Mouse (Mus musculus) lung, postnatal 36 days (tissue): ENCODE measurements around the gene Ptgr1.

Experiments used
- DNase-seq: peaks from one replicate; pipeline ENCODE4 v3.0.0; 2022; ENCODE audit warnings: mixed read lengths

Ptgr1 gene

DNA sequence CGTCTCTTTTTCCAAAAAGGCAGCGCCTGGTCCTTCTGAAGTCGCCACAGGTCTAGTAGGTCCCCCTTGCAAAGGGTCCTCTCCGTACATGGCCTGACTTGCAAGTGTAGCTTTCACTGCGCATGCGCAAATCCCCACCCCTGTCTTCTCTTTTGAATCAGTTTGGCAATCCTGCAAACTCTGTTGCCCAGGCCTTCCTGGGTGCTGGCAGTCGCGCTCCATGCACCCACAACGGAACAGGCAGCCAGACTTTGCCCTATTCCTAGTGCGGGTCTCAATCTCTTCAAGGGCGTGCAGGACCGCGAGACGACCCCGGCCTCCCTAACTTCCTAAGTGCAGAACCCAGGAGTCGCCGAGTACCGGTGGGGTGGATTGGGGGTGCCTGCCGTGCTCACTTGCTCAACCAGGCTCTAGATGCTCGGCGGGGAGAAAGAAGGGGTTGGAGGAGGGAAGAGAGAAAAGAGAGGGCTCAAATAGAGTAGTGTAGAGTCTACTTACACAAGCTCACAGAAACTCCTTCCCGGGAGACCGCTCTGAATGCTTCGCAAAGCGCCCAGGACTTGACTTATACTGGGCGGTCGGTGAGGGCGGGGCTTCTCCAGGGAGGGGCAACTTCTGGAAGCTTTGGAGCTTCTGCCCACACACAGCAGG, at the start of gene Ptgr1:
Gene Ptgr1, minus strand, starts transcription at position 580 of the 651 bp plus-strand sequence.
- peak; percentile 93 for DNase-seq

DNA sequence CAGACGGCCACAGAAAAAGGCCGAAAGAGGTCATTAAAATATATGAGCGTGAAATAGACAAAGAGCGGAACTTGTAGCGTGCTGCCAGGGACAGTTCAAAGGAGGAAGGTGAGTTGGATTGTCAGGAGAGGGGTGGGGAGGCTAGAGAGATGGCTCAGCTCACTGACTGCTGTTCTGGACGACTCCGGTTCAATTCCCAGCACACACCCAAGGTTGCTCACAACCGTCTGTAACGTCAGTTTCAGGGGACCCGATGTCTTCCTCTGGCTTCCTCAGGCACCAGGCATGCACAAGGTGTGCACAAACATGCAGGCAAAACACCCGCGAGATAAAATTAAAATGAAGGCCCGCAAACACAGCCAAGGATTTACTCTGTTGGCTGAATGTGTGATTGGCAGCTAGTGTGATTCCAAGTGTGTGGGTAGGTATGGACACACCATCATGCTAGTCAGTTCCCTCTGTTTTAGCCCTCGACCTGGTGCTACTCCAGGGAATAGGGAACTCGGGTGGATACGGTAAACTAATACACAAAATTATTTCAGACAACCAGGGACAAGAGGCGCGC, 48.9 kb upstream of the Ptgr1 start:
- peak; percentile 9 for DNase-seq

- DNase-seq = peak; percentile 69
These were observed 48.2 kb upstream of the Ptgr1 start, which contains the start of gene Gng10 for GRCm38 (mm10) chr4:59034918-59035785. TSS of gene Gng10 (plus strand) at chr4:59035088.

DNA sequence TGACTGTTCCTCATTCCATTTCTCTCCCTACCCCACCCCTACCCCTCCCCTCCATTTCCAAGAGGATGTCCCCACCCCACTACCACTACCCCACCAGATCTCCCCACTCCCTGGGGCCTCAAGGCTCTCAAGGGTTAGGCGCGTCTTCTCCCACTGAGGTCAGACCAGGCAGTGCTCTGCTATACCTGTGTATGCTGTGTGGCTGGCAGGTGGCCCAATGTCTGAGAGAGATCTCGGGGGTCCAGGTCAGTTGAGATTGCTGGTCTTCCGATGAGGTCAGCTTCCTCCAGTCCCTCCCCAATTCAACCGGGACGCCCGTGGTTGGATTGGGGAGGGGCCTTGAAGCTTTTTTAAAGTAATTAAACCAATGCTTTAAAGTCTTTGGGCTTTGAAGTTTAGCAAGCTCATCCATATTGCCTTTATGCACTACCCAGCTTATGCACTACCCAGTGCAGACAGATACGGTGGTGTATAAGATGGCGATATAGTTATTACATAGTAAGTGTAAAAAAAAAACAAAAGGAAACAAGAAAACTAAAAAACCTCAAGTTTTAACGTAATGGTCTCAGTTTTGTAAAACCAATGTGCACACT, 47.5 kb upstream of the Ptgr1 start:
- DNase-seq = no peak

GRCm38 (mm10) chr4:59016922-59017321, 30.0 kb upstream of the Ptgr1 start:
- DNase-seq = no peak

DNA sequence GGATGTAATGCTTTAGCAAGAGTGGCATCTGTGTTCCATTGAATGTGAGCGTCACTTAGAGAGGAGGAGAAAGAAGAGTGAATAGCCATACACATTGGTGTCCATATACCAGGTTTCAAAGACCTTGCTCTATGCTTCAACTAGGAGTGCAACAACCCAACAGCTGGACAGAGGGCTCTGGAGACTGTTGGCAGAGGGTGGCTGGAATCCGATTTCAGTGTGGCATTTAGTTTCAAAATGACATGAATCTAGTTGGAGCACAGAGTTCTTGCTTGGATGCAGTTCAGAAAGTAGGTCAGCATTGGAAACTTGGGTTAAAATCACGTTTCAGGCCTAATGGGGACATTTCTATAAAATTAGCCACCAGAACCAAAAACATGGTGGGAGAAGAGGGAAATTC, 28.3 kb upstream of the Ptgr1 start:
- DNase-seq = no peak

DNA sequence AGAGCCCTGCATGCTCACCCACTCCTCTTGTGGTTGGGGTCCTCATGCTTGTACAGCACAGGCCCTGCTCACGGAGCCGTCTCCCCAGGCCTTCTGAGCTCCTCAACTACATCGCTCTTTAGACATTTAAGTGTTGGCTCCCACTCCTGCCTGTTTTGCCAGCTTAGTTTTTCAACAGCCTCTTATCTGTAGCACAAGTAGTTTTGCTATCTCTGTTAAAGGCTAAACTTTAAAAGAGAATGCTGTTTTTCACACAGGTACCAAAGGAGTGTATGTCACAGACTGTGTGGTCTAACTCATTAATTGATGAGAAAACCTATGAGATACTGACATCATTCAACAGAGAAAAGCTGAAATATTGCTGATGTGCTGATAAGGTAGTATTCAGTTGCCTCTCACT, 24.5 kb upstream of the Ptgr1 start:
- DNase-seq = no peak

DNA sequence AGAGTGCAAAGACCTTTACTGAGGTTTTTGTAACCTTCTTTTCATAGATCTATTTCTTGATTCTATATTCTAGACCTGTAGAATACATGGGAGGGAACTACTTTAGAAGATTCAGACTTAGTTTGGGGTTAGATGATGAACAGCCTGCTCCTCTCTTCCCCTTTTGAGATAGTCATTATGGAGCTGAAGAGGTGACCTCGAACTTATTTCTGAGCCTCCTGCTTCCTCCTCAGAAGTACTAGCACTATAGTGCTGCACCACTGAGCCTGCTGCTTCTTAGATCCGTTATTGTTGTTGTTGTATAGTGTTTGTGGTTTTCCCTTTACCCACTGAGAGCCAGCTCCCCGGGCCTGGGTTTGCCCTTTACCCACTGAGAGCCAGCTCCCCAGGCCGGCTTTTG, 22.8 kb upstream of the Ptgr1 start:
- no peak for DNase-seq

DNA sequence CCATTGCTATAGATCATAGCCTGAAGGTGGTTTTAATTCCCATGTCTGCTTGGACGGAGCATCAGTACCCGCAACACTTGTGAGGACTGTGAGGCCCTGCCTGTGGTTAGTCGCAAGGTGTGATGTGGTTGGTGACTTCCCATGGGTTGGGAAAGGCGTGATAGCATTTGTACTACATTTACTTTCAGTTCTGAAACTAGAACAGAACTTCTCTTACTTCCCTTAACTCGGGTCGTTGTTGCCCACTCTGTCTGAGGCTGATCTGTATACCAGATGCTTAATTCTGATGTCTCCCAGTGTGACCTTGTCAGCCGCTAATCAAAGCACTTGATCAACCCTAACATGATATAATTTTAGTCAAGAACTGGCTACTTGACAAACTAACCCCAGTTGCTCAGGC, 22.3 kb upstream of the Ptgr1 start:
- peak; percentile 33 for DNase-seq

GRCm38 (mm10) chr4:59007974-59008373, 21.1 kb upstream of the Ptgr1 start:
- DNase-seq = no peak

GRCm38 (mm10) chr4:59007016-59007415, 20.1 kb upstream of the Ptgr1 start:
- DNase-seq = no peak

DNA sequence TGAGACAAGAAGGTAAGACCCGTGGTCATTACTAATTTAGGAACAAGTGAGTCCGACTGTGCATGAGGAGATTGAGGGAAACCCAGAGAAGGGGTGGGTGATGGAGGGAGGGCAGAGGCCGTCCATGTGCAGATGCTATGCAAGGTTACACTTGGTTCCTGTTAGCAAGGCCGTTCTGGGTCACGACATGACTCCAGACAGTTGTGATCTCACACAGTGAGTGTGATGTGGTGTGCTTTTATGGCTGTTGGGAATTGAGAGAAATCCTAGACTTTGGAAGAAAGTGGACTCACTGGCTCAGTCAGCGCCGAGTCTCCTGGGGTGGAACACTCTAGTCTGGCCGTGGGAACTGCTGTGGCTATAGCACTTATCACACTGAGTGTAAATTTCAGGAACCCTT, 19.3 kb upstream of the Ptgr1 start:
- no peak for DNase-seq

DNA sequence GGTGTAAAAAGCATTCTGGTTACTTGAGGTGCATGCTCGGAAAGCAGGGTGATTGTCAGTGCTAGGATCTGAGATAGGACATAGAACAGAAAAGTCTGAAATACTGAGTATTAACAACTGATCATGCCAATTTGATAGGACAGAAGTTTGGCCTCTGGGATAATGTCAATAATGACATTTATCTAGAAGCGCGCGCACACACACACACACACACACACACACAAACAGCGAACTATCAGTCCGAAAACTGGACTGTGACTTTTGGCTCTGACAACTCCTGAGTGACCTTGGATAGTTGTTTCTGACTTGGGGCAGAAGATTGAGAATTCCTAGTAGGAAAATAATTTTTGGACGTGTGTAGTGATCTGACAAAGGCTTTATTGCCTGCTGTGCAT, 16.9 kb upstream of the Ptgr1 start:
- no peak for DNase-seq

DNA sequence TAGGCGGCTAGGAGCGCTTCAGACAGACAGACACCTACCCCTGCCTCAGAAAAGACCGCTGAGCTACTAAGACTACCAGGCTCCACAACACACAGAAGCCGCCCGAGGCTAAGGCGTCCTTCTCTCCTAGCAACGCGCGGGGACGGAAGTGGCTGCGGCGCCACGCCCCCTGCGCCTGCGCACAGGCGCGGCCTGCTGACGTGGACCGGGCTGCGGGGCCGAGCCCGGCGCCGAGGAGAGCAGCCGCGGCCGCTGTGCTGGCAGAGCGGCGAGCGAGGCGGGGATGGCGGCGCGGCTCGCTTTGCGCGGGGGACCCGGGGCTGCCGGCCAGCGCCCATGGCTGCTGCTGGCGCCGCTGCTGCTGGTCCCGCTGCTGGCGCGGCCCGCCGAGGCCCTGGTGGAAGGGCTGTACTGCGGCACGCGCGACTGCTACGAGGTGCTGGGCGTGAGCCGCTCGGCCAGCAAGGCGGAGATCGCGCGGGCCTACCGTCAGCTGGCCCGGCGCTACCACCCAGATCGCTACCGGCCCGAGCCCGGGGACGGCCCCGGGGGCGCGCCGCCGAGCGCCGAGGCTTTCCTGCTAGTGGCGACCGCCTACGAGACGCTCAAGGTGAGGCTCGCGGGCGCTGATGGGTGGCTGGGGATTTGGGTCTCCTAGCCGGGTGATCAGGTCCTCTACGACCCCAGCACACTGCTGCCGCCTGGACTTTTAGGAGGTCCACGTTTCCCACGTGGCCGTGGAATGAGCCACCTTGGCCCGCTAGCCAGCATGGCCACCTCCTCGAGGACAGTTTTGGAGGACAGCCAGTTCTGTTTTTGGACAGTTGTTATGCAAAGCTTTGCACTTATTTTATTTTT, 16.3 kb upstream of the Ptgr1 start, which contains the start of gene Gm20503:
Gene Gm20503, plus strand, starts transcription at position 263 of the 858 bp plus-strand sequence.
- DNase-seq = peak; percentile 94

- peak; percentile 58 for DNase-seq
These were observed 13.7 kb upstream of the Ptgr1 start for GRCm38 (mm10) chr4:59000614-59001013.

DNA sequence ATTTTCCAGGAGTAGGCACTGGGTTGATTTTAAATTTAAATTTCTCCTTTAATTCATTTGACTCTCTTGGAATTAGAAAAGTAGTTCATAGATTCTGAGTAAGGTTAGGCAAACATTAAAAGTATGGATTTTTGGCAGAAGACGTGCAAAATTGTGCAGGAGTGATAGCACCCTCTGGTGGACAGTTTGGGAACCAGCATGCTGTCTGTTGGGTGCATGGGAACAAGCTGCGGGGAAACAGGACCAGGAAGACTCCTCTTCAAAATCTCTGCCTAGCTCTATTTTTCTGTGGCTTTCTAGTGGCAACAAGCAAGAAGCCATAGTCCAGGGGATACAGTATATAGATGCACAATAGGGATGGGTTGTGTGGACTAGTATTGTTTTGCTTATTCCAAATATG, 12.8 kb upstream of the Ptgr1 start:
- peak; percentile 86 for DNase-seq

DNA sequence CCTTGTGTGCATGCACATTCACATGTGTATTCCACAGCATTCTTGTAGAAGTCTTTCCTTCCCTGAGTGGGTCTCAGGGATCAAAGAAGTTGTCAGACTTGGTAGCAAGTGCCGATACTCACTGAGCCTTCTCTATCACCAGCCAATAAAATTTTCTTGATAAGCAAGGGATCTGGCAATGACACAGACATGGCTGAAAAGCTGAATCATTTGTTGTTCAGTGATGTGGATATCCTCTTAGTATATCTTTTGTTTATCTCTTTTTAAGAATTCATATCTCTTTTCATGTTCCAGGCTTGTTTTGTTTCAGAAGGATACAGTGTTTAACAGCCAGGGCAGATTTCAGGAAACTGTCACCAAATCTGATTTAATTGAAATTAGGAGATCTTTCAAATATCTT, 11.8 kb upstream of the Ptgr1 start:
- no peak for DNase-seq

- no peak for DNase-seq
These were observed 10.2 kb upstream of the Ptgr1 start for GRCm38 (mm10) chr4:58997081-58997480.

DNA sequence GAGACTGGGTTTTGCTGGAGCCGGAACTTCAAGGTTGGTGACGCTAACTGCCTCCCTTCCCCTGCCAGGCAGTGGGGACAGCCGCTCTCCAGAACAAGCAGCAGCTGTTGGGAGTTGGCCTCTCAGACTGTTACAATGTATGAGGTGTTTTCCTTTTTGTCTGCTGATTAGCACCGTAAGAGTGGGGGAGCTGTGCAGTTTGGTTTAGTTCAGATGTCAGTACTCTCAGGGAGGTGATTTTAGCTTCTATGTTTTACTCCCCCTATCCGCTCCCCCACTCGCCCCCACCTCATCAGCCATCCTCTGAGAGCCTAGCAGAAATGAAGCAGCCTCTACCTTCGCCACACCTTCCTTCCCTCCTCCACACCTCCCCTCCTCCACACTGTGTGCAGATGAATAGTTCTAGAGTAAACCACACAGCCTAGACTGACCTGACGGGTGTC, 8.4 kb upstream of the Ptgr1 start:
- DNase-seq = no peak

DNA sequence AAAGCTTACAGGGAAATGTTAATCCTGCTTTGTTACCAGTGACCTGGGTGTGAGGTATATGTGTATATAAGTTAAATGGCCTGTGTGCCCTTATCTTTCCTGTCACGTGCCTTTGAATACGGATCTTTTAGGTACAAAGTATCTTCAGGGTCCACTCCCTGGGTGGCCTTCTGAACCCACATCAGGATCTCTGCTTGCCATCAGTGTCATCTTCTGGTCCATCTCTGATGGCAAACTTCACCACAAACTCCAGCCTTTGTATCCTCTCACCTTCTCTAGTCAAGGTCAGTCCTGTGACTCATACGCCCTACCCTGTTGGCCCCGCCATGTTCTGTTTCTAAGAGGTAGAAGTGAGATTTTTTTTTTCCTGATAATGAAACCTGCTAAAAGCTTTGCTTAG, 7.8 kb upstream of the Ptgr1 start, which contains the start of gene Dnajc25:
Gene Dnajc25, plus strand, starts transcription at position 301 of the 400 bp plus-strand sequence.
- DNase-seq = no peak

DNA sequence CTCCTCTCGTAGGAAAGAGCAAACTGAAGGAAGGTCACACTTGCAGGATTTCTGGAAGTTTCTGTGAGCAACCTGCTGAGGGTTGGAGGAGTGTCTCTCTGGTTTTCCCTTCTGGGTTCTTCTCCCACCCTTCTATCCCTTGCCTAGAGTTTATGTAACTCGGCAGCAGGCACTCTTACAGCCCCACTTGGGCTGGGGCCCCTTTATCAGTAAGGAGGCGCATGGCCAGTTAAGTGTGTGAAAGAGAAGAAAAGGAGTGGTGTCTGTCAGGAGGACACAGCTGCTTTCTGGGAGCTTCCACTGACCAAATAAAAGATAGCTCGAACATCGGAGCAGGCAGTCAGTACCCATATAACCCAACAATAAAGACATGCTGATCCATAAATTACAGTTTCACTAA, 5.3 kb upstream of the Ptgr1 start:
- no peak for DNase-seq
